Mouse (Mus musculus) frontal cortex, adult 2 months (tissue): ENCODE data around the gene Fam196b. TPM values are rescaled to one million over a fixed set of nuclear protein-coding genes. Genes with fewer than 3 reads are reported as not detected.
A peak's percentile ranks its signal among the peaks of the same experiment; 100 is the strongest.

Source experiments
- DNase-seq, 2 experiments: peaks; one replicate each; pipeline ENCODE4 v3.0.0; 2022; ENCODE audit warnings: low spot score in 1 of 2; ENCODE audit errors: extremely low spot score in 1 of 2
- polyA plus RNA-seq: library from polyadenylated mRNA; depleted of rRNA; stranded (reverse); fragments of >200 nt; gene quantifications from 2 replicates; pipeline ENCODE4 v1.2.3, GENCODE M21; 2012; rRNA removed

The Fam196b gene
- polyA plus RNA-seq, result 8.3 and 8.7 TPM in 2 replicates

DNA sequence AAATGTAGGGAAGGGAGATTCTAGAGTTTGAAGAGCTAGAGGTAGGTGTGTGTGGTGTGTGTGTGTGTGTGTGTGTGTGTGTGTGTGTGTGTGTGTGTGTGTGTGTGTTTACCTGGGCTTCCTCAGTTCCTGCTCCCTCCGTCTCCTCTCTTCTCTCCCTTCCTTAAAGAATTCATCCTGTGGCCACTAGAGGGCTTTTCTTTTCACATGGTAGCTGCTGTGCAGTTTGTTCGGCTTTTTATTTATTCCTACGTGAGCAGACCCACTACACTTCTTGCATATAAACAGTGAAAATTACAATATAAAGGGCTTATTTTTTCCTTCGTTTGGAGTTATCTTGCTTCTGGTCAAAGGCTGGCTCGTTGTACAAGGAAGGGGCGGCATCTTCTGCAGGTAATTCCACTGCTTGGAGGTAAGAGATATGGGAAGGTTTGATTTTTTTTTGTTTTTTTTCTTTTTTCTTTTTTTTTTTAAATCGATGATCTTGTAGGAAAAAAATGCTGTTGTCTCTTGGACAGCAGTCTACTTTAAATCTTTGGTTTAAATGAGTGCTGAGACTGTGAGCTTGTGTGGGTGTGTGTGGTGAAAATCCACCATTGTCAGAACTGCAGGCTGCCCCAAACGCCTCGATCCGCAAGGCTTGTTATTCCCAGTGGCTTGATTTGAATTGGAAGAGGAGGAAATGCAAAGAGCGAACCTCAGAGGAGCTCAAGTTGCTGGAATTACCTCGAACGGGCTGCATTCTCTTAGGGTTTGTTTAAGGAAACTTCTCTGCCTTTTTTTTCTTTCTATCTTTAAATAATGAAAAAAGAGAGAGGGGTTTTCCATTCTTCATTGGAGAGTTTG lies at the start of gene Fam196b:
TSS of gene Fam196b (plus strand) at position 289 of the 846 bp plus-strand sequence.
- DNase-seq, result peak; percentile 23 to 83

GRCm38 (mm10) chr11:34272016-34272415 lies 42.6 kb upstream of the Fam196b start:
- peak in 1 of 2 experiments; percentile 22 for DNase-seq

- peak in 1 of 2 experiments; percentile 20 for DNase-seq
These were observed 38.7 kb upstream of the Fam196b start for GRCm38 (mm10) chr11:34275941-34276340.

GRCm38 (mm10) chr11:34276363-34277046 lies 38.1 kb upstream of the Fam196b start:
- peak in 1 of 2 experiments; percentile 20 for DNase-seq

DNA sequence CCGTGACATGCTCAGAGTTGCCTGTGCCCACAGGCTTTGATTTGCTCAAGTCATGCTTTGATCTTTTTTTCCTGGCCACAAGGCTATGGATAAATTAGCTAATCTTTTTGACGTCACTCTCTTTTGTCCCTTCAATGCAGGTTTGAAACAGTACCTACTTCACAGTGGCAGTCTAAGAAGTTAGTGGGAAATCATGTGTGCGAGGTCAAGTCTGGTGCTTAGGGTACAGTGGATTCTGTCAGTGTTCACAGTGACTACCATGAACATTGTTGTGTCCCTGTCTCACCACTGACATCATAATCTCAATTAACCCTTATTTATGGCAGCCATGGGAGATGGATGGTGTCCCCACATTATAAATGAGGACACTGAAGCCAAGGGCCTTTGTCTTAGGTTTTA lies 37.6 kb upstream of the Fam196b start:
- DNase-seq, result no peak

- DNase-seq, result no peak
These were observed 30.4 kb upstream of the Fam196b start for GRCm38 (mm10) chr11:34284124-34284808.

DNA sequence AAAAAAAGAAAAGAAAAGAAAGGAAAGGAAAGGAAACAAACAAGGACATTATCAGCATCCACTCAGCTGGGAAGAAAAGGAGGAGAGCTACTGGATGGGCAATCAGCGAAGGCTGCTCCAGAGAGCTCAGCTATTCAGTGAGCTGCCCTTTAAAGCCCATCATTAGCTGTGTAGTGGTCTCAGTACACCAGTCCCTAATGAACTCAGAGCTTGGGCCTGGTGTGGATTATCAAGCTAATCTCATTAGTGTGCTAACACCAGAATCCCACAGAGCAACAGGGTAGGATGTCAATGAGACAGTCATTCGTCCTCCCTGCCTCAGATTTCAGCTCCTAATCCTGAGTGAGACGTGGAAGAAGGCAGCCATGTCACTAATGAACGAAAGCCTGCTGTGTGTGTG lies 24.4 kb upstream of the Fam196b start:
- DNase-seq, result no peak

DNA sequence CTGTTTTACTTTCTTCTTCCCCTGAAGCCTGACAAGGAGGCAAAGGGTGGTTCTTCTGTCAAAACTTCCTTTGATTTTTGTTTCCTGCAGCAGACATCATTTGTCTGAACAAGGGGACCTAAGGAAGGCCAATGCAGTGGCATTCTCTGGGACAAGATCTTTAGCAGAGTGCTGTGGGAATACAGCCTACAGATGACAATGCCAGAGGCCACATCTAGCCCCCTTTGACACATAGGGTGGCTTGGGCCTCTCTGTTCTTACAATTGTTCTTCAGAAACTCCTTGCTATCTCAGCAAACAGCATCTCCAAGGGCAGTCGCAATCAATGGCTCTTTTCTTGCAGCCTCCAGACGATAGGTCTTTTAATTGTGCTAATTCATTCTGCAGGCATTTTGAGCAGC lies 23.9 kb upstream of the Fam196b start:
- DNase-seq, result no peak

GRCm38 (mm10) chr11:34291304-34291703 lies 23.3 kb upstream of the Fam196b start:
- DNase-seq, result no peak

DNA sequence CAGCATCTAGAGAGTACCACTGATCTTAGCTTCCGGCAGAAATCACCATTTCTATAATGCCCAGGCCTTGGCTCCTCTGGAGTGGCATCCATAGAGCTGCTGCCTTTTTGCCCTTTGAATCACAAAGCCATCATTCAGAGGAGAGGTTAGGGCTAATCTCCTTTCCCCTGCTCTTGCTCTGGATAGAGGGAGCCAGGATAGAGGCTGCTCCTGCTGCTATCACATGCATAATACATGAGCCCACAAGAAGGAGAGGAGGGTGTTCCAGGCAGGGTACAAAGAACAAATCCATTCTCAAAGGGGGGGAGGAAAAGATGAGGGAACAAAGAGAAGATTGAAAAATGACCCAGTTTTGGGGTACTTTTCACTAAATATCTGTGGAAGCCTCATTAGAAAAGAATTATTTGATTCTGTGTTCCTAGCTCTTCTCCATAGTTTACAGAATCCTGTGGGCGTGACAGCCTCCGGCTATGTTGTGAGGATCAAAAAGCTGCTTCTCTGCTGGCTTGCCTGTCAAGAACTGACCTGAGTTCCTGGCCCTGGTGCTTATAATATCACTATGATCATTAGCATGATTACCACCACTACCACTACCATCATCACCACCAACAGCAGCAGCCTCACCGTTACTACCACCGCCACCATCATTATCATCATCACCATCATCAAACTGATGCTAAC lies 16.8 kb upstream of the Fam196b start:
- no peak for DNase-seq

- DNase-seq, result no peak
These were observed 15.1 kb upstream of the Fam196b start for GRCm38 (mm10) chr11:34299550-34299949.

DNA sequence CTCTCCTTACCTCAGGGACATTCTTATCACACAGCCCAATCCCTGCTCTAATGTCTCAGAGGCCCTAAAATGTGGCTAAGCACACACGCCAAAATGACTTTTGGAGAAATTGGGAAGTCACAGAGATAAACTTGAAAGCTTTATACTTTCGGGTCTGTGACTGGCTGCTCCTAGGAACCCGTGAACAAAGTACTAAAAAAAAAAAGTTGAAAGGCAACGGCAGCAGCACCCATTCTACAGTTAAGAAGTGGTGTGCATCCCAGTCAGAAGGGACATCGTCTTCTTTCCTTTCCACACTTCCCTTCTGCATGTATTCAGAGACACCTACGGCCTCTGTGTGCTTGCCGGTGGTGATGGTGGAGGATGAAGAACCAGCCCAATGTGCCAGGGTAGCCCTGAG lies 14.6 kb upstream of the Fam196b start:
- DNase-seq, result no peak

- DNase-seq, result no peak
These were observed 8.4 kb upstream of the Fam196b start for GRCm38 (mm10) chr11:34306231-34306630.

DNA sequence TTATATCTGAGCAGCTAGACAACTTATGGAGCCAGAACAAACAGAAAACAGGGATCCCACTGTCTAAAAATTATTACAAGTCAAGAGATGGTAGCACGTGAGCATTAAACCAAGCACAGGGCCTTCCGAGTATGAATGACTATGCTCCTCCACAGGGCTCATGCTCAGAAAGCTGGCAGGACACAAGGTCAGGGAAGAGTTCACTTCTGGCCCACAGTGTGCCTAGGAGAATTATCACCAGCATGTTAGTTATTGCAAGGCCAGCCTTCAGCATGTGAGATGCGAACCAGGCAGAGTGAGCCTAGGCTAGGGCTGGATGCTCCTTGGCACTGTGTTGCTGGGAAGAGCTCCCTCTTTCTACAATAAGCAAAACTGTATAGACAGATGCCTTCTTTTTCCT lies 5.9 kb upstream of the Fam196b start:
- no peak for DNase-seq

DNA sequence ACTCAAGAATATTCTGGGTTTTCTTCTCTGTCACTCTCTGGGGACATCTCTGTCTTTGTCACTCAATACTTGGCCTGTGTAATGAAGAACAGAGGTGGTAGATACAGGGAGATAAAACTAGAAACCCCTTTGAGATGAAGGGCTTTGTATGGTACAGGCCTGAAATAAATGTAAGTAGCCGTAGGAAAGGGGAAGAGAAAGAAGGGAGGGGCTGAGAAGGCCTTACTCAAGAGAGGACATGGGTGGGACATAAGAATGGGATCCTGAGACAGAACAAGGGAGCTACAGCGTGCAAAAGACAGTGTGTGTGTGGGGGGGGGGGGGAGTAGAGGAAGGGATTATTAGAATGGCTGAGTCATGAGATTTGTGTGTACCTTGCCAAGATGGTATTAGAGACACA lies 5.3 kb upstream of the Fam196b start:
- DNase-seq, result no peak

DNA sequence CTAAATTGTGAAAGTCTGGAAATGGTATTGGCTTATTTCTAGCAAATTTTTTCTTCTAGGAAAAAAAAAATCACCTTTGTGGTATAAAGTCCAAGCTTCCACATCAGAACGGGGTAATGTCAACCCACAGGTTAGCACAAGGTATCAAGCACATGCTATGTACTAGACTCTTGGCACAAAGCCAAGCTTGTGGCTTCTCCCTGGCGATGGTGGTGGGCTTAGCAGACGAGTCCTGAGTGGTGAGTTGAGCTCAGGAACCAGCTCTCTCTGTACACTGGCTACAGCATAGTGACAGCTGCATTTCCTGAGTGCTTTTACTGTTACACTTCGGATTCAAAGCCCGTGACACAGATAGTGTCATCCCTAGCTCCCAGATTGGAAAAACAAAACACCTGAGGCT lies 2.9 kb upstream of the Fam196b start:
- no peak for DNase-seq

- DNase-seq, result no peak
These were observed 2.4 kb upstream of the Fam196b start for GRCm38 (mm10) chr11:34312208-34312607.

DNA sequence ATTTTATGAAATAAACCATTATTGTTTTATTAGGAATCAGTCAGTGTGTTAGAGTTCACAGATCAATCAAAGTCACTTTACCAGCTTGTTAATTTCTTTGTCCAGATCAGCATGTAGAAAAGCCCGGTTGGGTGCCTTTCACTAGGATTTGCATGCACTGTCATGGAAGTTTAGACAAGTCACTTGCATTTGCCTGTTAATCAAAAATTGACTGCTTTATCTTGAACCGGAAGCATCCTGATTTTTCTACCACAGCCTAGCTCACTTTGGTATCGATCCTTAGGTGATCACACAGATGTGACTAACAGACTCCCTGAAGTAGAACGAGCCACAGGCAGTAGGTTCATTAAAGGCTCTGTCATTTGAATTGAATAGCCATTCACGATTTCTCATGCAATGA lies 761 bp downstream of the Fam196b start:
- DNase-seq, result no peak

- peak in 1 of 2 experiments; percentile 5 for DNase-seq
These were observed 1.6 kb downstream of the Fam196b start for GRCm38 (mm10) chr11:34316176-34316575.

DNA sequence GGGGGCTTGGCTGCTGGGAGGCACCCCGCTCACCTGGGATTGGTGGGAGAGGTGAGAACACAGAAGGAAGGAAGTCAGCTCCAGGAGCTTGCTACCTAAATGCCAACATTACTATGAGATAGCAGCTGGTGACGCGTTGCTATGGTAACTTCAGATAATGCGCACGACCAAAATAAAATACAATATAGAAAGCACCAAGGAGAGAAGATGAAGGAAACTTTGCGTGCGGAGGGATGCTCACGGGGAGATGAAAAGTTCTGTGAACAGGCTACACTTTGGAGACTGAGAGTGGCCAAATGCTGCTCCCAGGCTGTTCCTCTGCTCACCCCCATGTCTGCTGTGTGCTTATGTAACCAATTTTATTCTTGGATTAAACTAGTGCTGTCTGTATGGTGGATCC lies 2.4 kb downstream of the Fam196b start:
- peak in 1 of 2 experiments; percentile 38 for DNase-seq

DNA sequence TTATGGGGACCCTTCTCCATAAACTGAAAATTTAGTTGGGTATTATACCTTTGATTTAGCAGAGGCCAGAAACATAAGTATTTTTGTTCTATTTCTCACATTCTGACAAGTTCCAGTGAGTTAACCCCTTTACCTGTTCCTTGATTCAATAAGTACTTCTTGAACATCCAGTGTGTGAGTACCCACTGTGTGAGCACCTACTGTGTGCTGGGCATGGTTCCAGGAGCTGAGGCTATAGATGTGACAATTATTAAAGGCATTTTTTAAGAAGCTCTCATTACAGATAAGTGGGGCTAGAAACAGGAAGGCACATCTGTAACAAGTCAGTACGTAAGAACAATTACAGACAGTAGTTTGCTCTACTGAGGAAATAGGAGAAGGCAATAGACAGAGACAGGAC lies 4.7 kb downstream of the Fam196b start:
- DNase-seq, result no peak
